Mouse (Mus musculus) neural tube, embryonic 12.5 days (tissue): ENCODE measurements around the gene Jchain. TPM values are rescaled to one million over a fixed set of nuclear protein-coding genes. Genes with fewer than 3 reads are reported as not detected.

Experiments
- ATAC-seq: fragments of 200-750 bp; cut with Nextera tagmentation; 2 replicates; pipeline ENCODE4 v1.8.0; 2017; ENCODE audit warnings: low read depth, mild to moderate bottlenecking, moderate TSS enrichment, moderate library complexity; ENCODE audit not compliant: low FRiP score
- H3K27ac ChIP-seq: fragments of 300-500 bp; sonication (generic); 2 replicates; pipeline ENCODE4 v1.5.1; 2016
- H3K27me3 ChIP-seq: fragments of 300-500 bp; sonication (generic); replicated peaks from 2 replicates; pipeline ENCODE4 v1.6.1; 2016; ENCODE audit warnings: mild to moderate bottlenecking
- H3K36me3 ChIP-seq: fragments of 300-500 bp; sonication (generic); 2 replicates; pipeline ENCODE4 v1.6.1; 2016; ENCODE audit warnings: mild to moderate bottlenecking
- H3K4me1 ChIP-seq: fragments of 300-500 bp; sonication (generic); 2 replicates; pipeline ENCODE4 v1.6.1; 2016
- H3K4me2 ChIP-seq: fragments of 300-500 bp; sonication (generic); replicated peaks from 2 replicates; pipeline ENCODE4 v1.6.1; 2016; ENCODE audit warnings: mild to moderate bottlenecking
- H3K4me3 ChIP-seq: fragments of 300-500 bp; sonication (generic); 2 replicates; pipeline ENCODE4 v1.5.1; 2016
- H3K9ac ChIP-seq: fragments of 300-500 bp; sonication (generic); 2 replicates; pipeline ENCODE4 v1.6.1; 2016; ENCODE audit warnings: mild to moderate bottlenecking
- H3K9me3 ChIP-seq: fragments of 300-500 bp; sonication (generic); 2 replicates; pipeline ENCODE4 v1.6.1; 2016; ENCODE audit warnings: mild to moderate bottlenecking
- WGBS: fragments of 180-500 bp; shearing (Covaris S2); methylation state at CpG from one replicate; pipeline ENCODE4 v1.1.7; 2016; 5-methylcytosine and 5-hydroxymethylcytosine counted together
- polyA plus RNA-seq: library from polyadenylated mRNA; unstranded; fragments of >200 nt; fragmentation: Nextera tagmentation; extraction: Ambion mirVana; gene quantifications from 2 replicates; pipeline ENCODE4 v1.2.1, GENCODE M21; 2016

Jchain gene
- 0.18 and 0.23 TPM in 2 replicates for polyA plus RNA-seq

DNA sequence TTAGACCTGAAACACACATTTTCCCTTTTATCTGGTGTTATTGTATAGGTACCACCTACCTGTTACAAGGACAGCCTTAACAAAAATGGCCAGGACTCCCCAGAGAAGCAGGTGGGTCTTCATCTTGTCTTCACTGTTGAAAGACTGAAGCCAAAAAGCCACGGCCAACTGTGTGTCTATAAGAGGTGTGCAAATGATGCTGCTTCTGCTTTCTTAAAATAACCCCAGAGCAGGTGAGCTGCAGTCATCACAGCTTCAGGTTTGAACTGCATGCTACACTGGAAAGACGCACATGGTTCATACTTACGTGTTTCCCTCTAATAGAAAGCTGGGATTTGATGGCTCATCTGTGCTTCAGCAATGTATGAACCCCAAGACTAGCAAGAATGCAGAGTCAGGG, at the start of gene Jchain:
Gene Jchain, minus strand, starts transcription at position 235 of the 400 bp plus-strand sequence.
- H3K27me3 ChIP-seq = no peaks in the 10 kb centered on the region
- 82% methylated on average over 3 of the region's 3 CpGs for whole genome bisulfite sequencing
- H3K9me3 ChIP-seq = no peaks in the 10 kb centered on the region
- no peak within 1 kb of the TSS for H3K9ac ChIP-seq
- no peak for ATAC-seq
- no peak within 1 kb of the TSS for H3K4me3 ChIP-seq
- no peak within 1 kb of the TSS for H3K27ac ChIP-seq
- no peaks in the 10 kb centered on the region for H3K4me1 ChIP-seq
- H3K4me2 ChIP-seq = no peak within 1 kb of the TSS
- no peaks in the 10 kb centered on the region for H3K36me3 ChIP-seq

DNA sequence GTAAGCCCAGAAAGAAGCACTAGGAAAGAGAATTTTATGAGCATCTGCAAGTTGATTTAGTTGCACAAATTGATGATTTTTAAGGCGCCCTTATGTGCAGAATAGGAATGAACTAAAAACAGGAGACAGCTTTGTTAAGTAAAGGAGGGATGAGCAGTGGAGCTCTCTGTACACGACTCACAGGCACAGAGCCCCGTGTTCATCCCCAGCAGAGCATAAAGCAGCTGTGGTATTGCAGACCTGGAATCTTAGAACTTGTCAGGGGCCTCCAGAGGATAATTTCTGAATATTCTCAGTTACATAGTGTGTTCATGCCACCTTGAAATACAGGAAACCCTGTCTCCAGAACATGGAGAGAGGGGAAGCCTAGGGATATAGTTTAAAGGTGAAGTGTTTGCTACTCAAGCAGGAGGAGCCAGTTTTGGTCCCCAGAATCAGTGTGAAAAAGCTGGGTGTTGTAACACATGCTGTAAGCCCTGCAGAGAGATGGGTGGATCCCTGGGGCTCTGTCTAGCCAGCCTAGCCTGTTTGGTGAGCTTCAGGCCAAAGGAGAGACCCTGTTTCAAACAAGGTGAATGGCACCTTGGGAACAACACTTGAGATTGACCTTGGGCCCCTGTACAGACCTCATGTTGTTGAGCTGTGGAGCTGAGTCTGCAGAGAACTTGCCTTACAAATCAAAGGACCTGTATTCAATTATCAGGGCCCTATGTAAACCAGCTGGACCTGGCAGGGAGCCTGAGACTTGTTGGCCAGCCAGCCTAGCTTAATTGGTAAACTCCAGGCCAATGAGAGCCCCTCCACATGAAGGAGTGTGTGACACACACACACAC, 48.0 kb upstream of the Jchain start:
- no peak overlapping the region for H3K9ac ChIP-seq
- WGBS = 74% methylated on average over 3 of the region's 3 CpGs

GRCm38 (mm10) chr5:88574829-88575228, 47.1 kb upstream of the Jchain start:
- no peak overlapping the region for H3K27ac ChIP-seq
- no peaks in the 10 kb centered on the region for H3K27me3 ChIP-seq
- H3K36me3 ChIP-seq = no peaks in the 10 kb centered on the region
- 88% methylated on average over 3 of the region's 3 CpGs for WGBS
- no peak for ATAC-seq
- no peaks in the 10 kb centered on the region for H3K9me3 ChIP-seq
- no peak overlapping the region for H3K4me2 ChIP-seq
- no peaks in the 10 kb centered on the region for H3K4me1 ChIP-seq
- H3K4me3 ChIP-seq = no peak overlapping the region
- no peak overlapping the region for H3K9ac ChIP-seq

More for the DNA sequence above, 48.0 kb upstream of the Jchain start:
- no peaks in the 10 kb centered on the region for H3K36me3 ChIP-seq
- H3K4me2 ChIP-seq = no peak overlapping the region
- no peaks in the 10 kb centered on the region for H3K9me3 ChIP-seq
- no peaks in the 10 kb centered on the region for H3K4me1 ChIP-seq
- H3K4me3 ChIP-seq = no peak overlapping the region
- H3K27ac ChIP-seq = no peak overlapping the region
- ATAC-seq = no peak
- H3K27me3 ChIP-seq = no peaks in the 10 kb centered on the region

- no peak overlapping the region for H3K4me2 ChIP-seq
- H3K4me1 ChIP-seq = peaks cover 12% of the 10 kb centered on the region; the same call in 1 of the 2 replicates
- 63% methylated on average over 3 of the region's 3 CpGs for WGBS
- no peak overlapping the region for H3K27ac ChIP-seq
- H3K9me3 ChIP-seq = no peaks in the 10 kb centered on the region
- H3K27me3 ChIP-seq = no peaks in the 10 kb centered on the region
- no peak for ATAC-seq
- H3K36me3 ChIP-seq = no peaks in the 10 kb centered on the region
- no peak overlapping the region for H3K4me3 ChIP-seq
- no peak overlapping the region for H3K9ac ChIP-seq
Observed at GRCm38 (mm10) chr5:88569541-88569940, 41.9 kb upstream of the Jchain start.

DNA sequence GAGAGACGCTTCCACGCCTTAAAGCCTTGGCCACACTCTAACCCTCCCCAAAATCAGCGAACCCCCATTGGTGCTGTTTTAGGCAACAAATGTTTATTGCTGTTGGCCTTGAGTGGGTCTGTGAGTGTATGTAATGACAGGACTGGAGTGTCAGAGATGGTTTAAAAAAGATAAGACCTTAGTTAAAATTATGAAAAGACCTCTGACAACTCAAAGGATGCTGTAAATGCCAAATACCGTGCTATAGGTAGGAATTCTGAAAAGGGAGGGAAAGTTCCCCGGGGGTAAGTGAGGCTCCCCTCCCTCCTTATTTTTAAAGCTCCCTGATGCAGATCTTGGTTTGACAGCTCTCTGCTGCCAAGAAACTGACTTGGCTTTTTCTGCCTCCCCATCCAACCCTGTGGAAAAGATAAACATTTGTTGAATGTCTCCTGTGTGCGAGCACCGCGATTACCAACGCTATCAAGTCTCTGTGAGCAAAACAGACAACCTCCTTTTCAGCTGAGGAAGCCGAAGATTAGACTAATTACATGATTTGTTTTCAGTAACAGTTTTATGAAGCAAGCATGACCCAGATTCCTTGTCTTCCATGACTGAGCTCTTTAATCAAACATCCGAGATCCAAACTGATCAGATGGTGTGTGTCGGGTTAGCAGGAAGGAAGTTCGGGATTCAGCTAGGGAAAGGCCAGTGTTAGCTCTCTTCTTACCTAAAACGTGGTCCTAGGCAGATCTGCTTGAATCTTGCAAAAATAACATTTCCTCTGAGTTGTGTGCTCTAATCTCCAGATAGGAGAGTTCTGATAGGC, 38.5 kb upstream of the Jchain start:
- Histone ChIP-seq H3K36me3 (no peaks in the 10 kb centered on the region), H3K4me1 (peaks cover 12% of the 10 kb centered on the region; the same call in 1 of the 2 replicates), H3K4me2 (peak overlapping the region; percentile 67), H3K9me3 (no peaks in the 10 kb centered on the region), H3K9ac (peak overlapping the region; percentile 93), H3K27me3 (no peaks in the 10 kb centered on the region), H3K27ac (peak overlapping the region; percentile 86), H3K4me3 (peak overlapping the region; percentile 91)
- ATAC-seq = peak; percentile 38
- 10% methylated on average over 14 of the region's 14 CpGs for WGBS

- H3K36me3 ChIP-seq = no peaks in the 10 kb centered on the region
- no peaks in the 10 kb centered on the region for H3K9me3 ChIP-seq
- H3K4me1 ChIP-seq = peaks cover 12% of the 10 kb centered on the region; the same call in 1 of the 2 replicates
- WGBS = under 1% methylated on average over 118 of the region's 119 CpGs
- no peaks in the 10 kb centered on the region for H3K27me3 ChIP-seq
- H3K27ac ChIP-seq = peak overlapping the region; percentile 86
- peak overlapping the region; percentile 67 for H3K4me2 ChIP-seq
- peak; percentile 77 for ATAC-seq
- H3K4me3 ChIP-seq = peak overlapping the region; percentile 91
- peak overlapping the region; percentile 93 for H3K9ac ChIP-seq
Observed at GRCm38 (mm10) chr5:88565148-88566033, 37.7 kb upstream of the Jchain start.

GRCm38 (mm10) chr5:88564501-88565147, 36.9 kb upstream of the Jchain start, which contains the start of gene Rufy3:
Gene Rufy3 (plus strand): TSS chr5:88565040.
- peak within 1 kb of the TSS; percentile 93 for H3K9ac ChIP-seq
- H3K27me3 ChIP-seq = no peaks in the 10 kb centered on the region
- ATAC-seq = peak; percentile 83
- H3K36me3 ChIP-seq = no peaks in the 10 kb centered on the region
- under 1% methylated on average over 70 of the region's 71 CpGs for WGBS
- peak within 1 kb of the TSS; percentile 86 for H3K27ac ChIP-seq
- H3K4me2 ChIP-seq = peak within 1 kb of the TSS; percentile 67
- H3K4me1 ChIP-seq = peaks cover 12% of the 10 kb centered on the region; the same call in 1 of the 2 replicates
- H3K9me3 ChIP-seq = no peaks in the 10 kb centered on the region
- H3K4me3 ChIP-seq = peak within 1 kb of the TSS; percentile 91

GRCm38 (mm10) chr5:88562863-88563780, 35.4 kb upstream of the Jchain start:
- Histone ChIP-seq H3K4me3 (no peak overlapping the region), H3K27me3 (no peaks in the 10 kb centered on the region), H3K9me3 (no peaks in the 10 kb centered on the region), H3K9ac (no peak overlapping the region), H3K36me3 (no peaks in the 10 kb centered on the region), H3K4me1 (peaks cover 12% of the 10 kb centered on the region; the same call in 1 of the 2 replicates), H3K4me2 (no peak overlapping the region), H3K27ac (no peak overlapping the region)
- 79% methylated on average over 8 of the region's 8 CpGs for WGBS
- no peak for ATAC-seq

- WGBS = 83% methylated on average over 9 of the region's 9 CpGs
- no peak overlapping the region for H3K27ac ChIP-seq
- H3K4me3 ChIP-seq = no peak overlapping the region
- no peak overlapping the region for H3K9ac ChIP-seq
- no peaks in the 10 kb centered on the region for H3K9me3 ChIP-seq
- no peak for ATAC-seq
- H3K4me2 ChIP-seq = no peak overlapping the region
- peaks cover 4% of the 10 kb centered on the region; the same call in 1 of the 2 replicates for H3K4me1 ChIP-seq
- no peaks in the 10 kb centered on the region for H3K36me3 ChIP-seq
- no peaks in the 10 kb centered on the region for H3K27me3 ChIP-seq
Observed at GRCm38 (mm10) chr5:88561080-88561814, 33.6 kb upstream of the Jchain start.

GRCm38 (mm10) chr5:88558991-88559390, 31.3 kb upstream of the Jchain start:
- no peak overlapping the region for H3K9ac ChIP-seq
- 53% methylated on average over 1 of the region's 1 CpGs for WGBS
- no peak overlapping the region for H3K4me3 ChIP-seq
- no peak overlapping the region for H3K4me2 ChIP-seq
- peaks cover 14% of the 10 kb centered on the region for H3K4me1 ChIP-seq
- no peak for ATAC-seq
- H3K27ac ChIP-seq = no peak overlapping the region
- no peaks in the 10 kb centered on the region for H3K27me3 ChIP-seq
- H3K36me3 ChIP-seq = no peaks in the 10 kb centered on the region
- H3K9me3 ChIP-seq = no peaks in the 10 kb centered on the region
